Mouse (Mus musculus) hindbrain, embryonic 15.5 days (tissue): Measurements from ENCODE around the gene Lmnb2. TPM values are rescaled to one million over a fixed set of nuclear protein-coding genes. Genes with fewer than 3 reads are reported as not detected.

Source experiments
- ATAC-seq: fragments of 200-750 bp; cut with Nextera tagmentation; 2 replicates; pipeline ENCODE4 v1.8.0; 2017; ENCODE audit warnings: low read depth, moderate number of reproducible peaks, moderate TSS enrichment; ENCODE audit not compliant: low FRiP score
- H3K27ac ChIP-seq: fragments of 300-500 bp; sonication (generic); replicated peaks from 2 replicates; pipeline ENCODE4 v1.5.1; 2015; ENCODE audit warnings: mild to moderate bottlenecking, inconsistent platforms
- H3K27me3 ChIP-seq: fragments of 300-500 bp; sonication (generic); 2 replicates; pipeline ENCODE4 v1.6.1; 2015; ENCODE audit warnings: control low read depth, inconsistent platforms
- H3K36me3 ChIP-seq: fragments of 300-500 bp; sonication (generic); 2 replicates; pipeline ENCODE4 v1.6.1; 2015; ENCODE audit warnings: control low read depth, inconsistent platforms
- H3K4me1 ChIP-seq: fragments of 300-500 bp; sonication (generic); replicated peaks from 2 replicates; pipeline ENCODE4 v1.6.1; 2015; ENCODE audit warnings: control low read depth, inconsistent platforms
- H3K4me2 ChIP-seq: fragments of 300-500 bp; sonication (generic); 2 replicates; pipeline ENCODE4 v1.6.1; 2015; ENCODE audit warnings: moderate library complexity, mild to moderate bottlenecking, inconsistent platforms
- H3K4me3 ChIP-seq: fragments of 300-500 bp; sonication (generic); 2 replicates; pipeline ENCODE4 v1.5.1; 2015; ENCODE audit warnings: mild to moderate bottlenecking, inconsistent platforms
- H3K9ac ChIP-seq: fragments of 300-500 bp; sonication (generic); 2 replicates; pipeline ENCODE4 v1.6.1; 2015; ENCODE audit warnings: inconsistent platforms
- H3K9me3 ChIP-seq: fragments of 300-500 bp; sonication (generic); 2 replicates; pipeline ENCODE4 v1.6.1; 2016; ENCODE audit warnings: control low read depth, inconsistent platforms
- WGBS: fragments of 180-500 bp; shearing (Covaris S2); methylation state at CpG from one replicate; pipeline ENCODE4 v1.1.7; 2015; 5-methylcytosine and 5-hydroxymethylcytosine counted together
- polyA plus RNA-seq: library from polyadenylated mRNA; unstranded; fragments of >200 nt; fragmentation: Nextera tagmentation; extraction: Ambion mirVana; gene quantifications from 2 replicates; pipeline ENCODE4 v1.2.1, GENCODE M21; 2015

The Lmnb2 gene
- polyA plus RNA-seq, 1 experiment from 2014 or later, result 40.9 TPM

DNA sequence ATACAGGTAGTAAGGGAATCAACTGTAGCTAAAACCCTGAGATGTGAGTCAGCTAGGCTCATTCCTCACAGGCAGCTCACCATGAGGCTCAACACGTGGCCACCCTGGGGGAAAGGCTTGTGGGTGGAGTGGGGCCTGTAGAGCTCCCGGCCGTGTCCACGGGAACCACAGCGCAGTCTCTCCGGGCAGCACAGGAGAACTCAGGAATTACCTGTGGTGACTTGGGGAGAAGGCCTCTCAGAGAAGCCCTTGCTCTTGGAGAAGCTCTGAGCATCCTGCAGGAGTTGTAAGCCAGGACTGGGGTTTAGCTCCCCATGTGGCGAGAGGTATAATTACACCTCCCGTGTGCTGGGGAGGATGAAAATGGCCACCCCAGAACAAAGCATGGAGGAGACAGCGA lies 37.5 kb upstream of the Lmnb2 start:
- ATAC-seq, result peak; percentile 31

DNA sequence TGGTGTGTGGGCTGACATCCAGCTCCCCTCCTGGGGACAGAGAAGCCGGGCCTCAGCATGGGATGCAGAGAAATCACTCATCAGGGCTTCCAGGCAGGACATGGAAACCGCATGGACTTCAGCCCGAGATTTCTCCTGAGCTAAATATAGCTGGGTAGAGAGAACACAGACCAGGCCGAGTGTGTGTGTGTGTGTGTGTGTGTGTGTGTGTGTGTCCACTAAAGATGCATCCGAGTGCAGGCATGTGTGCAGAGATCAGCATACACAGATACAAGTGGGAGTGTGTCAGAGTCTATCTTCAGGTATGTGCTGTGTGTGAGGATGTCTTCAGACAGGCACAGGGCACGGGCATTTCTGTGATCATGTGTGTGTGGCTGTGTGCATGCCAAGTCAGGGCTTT lies 36.8 kb upstream of the Lmnb2 start:
- Histone ChIP-seq H3K27ac (no peak overlapping the region; the same call in 1 of the 2 replicates), H3K36me3 (no peaks in the 10 kb centered on the region), H3K9ac (no peak overlapping the region), H3K4me1 (0 out of 2 replicates have a peak, but pooled peaks cover 4% of the 10 kb centered on the region), H3K4me3 (no peak overlapping the region), H3K9me3 (no peaks in the 10 kb centered on the region), H3K27me3 (no peaks in the 10 kb centered on the region), H3K4me2 (no peak overlapping the region)
- ATAC-seq, result no peak
- WGBS, result 55% methylated on average over 6 of the region's 6 CpGs

More for the DNA sequence above, 37.5 kb upstream of the Lmnb2 start:
- no peak overlapping the region for H3K9ac ChIP-seq
- no peak overlapping the region for H3K4me3 ChIP-seq
- 0 out of 2 replicates have a peak, but pooled peaks cover 4% of the 10 kb centered on the region for H3K4me1 ChIP-seq
- H3K4me2 ChIP-seq, result no peak overlapping the region
- H3K27ac ChIP-seq, result no peak overlapping the region
- no peaks in the 10 kb centered on the region for H3K9me3 ChIP-seq
- no peaks in the 10 kb centered on the region for H3K27me3 ChIP-seq
- 23% methylated on average over 9 of the region's 9 CpGs for WGBS
- H3K36me3 ChIP-seq, result no peaks in the 10 kb centered on the region

DNA sequence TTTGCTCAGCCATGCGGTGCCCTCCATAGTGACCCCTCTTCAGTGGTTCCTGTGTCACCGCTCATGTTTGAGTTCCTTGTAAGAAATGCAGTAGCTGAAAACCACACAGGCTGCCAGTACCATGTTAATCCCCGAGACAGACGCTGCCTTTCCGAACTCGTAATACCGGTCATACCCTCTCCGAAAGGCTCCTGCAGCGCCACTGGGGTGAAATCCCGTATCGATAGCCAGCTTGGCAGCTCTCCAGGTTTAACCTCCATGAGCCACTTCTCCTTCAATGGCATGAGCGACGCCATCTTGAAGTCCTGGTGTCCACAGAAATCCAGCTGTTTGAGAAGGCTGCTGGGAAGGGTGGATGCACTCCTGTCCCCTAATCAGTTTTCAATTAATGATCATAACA lies 36.4 kb upstream of the Lmnb2 start:
- H3K4me1 ChIP-seq, result 0 out of 2 replicates have a peak, but pooled peaks cover 4% of the 10 kb centered on the region
- H3K4me3 ChIP-seq, result no peak overlapping the region
- H3K36me3 ChIP-seq, result no peaks in the 10 kb centered on the region
- no peak for ATAC-seq
- H3K4me2 ChIP-seq, result no peak overlapping the region
- no peaks in the 10 kb centered on the region for H3K27me3 ChIP-seq
- no peak overlapping the region for H3K9ac ChIP-seq
- WGBS, result 79% methylated on average over 13 of the region's 13 CpGs
- H3K9me3 ChIP-seq, result no peaks in the 10 kb centered on the region
- H3K27ac ChIP-seq, result no peak overlapping the region

DNA sequence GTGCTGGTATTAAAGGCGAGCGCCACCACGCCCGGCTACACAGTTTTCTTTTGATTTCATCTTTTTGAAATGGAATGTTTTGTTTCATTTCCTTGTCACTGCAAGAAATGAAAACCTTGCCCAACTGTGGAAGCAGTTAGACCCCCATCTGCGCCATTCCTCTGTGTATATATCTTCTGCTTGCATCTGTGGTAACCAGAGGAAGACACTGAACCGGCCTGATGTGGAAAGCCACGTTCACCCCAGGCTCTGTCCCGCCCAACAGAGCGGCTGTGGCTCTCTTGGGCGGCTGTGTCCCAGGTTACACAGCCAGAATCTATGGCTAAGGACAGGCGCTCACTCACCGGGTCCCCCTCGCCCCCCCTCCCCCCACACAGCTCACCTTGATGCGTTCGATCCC lies 34.4 kb upstream of the Lmnb2 start:
- H3K36me3 ChIP-seq, result no peaks in the 10 kb centered on the region
- H3K27ac ChIP-seq, result no peak overlapping the region
- no peak overlapping the region for H3K9ac ChIP-seq
- 0 out of 2 replicates have a peak, but pooled peaks cover 4% of the 10 kb centered on the region for H3K4me1 ChIP-seq
- ATAC-seq, result no peak
- H3K4me3 ChIP-seq, result no peak overlapping the region
- H3K9me3 ChIP-seq, result no peaks in the 10 kb centered on the region
- H3K4me2 ChIP-seq, result no peak overlapping the region
- no peaks in the 10 kb centered on the region for H3K27me3 ChIP-seq
- 77% methylated on average over 15 of the region's 15 CpGs for WGBS

DNA sequence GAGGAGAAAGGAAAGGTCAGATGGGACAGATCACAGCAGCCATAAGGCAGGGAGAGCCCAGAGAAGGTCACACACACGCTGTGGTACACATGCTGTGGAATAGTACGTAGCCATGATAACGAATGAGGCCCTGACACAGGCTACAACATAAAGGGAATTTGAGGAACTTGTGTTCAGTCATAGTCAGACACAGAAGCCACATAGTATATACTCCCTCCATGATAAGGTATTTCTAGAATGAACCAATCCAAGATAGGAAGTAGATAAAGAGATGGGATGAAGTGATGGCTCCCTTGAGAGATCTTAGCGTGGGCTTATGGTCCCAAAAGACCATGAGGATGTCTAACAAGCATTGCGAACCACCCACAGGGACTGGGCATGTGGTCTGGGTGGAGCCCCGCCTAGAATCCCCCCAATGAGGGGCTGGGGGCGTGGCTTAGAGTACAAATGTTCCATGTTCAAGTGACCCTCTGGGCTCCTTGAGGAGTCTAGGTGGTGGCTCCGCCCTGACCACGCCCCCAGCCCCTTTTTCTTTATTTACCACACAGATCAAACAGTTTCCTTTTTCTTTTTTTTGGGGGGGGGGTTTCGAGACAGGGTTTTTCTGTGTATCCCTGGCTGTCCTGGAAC lies 33.8 kb upstream of the Lmnb2 start:
- WGBS, result 75% methylated on average over 10 of the region's 10 CpGs
- Histone ChIP-seq H3K36me3 (no peaks in the 10 kb centered on the region), H3K4me2 (no peak overlapping the region), H3K27ac (no peak overlapping the region), H3K4me3 (no peak overlapping the region), H3K27me3 (no peaks in the 10 kb centered on the region), H3K4me1 (0 out of 2 replicates have a peak, but pooled peaks cover 4% of the 10 kb centered on the region), H3K9ac (no peak overlapping the region), H3K9me3 (no peaks in the 10 kb centered on the region)
- ATAC-seq, result no peak

DNA sequence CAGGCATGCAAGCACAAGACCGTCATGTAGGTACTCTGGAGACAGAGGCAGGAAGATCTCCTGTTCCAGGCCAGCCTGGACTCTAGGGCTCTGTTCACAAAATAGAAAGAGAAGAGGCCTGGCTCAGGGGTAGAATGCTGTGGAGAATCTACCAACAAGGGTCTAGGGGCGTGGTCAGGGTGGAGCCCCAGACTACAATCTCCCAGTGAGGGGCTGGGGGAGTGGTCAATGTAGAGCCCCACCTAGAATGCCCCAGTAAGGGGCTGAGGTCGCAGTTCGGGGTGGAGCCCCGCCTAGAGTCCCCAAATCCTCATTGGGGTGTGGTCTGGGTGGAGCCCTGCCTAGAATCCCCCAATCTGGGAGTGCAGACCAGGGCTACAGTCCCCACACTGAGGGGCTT lies 32.3 kb upstream of the Lmnb2 start:
- no peak for ATAC-seq
- Histone ChIP-seq H3K27ac (no peak overlapping the region), H3K4me3 (no peak overlapping the region), H3K36me3 (no peaks in the 10 kb centered on the region), H3K9me3 (no peaks in the 10 kb centered on the region), H3K4me1 (0 out of 2 replicates have a peak, but pooled peaks cover 4% of the 10 kb centered on the region), H3K9ac (no peak overlapping the region), H3K27me3 (no peaks in the 10 kb centered on the region), H3K4me2 (no peak overlapping the region)
- WGBS, result 26% methylated on average over 5 of the region's 5 CpGs

DNA sequence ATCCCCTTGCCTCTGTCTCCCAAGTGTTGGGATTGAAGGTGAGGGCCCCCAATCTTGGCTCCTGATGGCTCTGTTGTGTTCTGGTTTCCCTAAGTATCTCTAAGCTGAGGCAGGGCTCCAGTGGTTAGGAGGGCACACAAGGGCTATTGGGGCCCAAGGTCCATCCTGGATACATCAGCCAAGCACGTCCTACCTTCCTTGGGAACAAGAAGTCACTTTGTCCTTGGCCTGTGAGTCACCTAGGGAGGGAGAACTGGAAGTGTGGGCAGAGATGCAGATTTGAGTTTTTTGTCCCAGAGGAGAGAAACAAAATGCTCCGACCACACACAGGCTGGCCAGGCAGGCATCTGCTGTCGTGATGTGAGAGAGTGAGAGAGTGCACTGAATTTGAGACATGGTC lies 31.0 kb upstream of the Lmnb2 start:
- WGBS, result 82% methylated on average over 3 of the region's 3 CpGs
- Histone ChIP-seq H3K36me3 (no peaks in the 10 kb centered on the region), H3K9ac (no peak overlapping the region), H3K4me2 (no peak overlapping the region), H3K9me3 (no peaks in the 10 kb centered on the region), H3K27me3 (no peaks in the 10 kb centered on the region), H3K27ac (no peak overlapping the region), H3K4me3 (no peak overlapping the region), H3K4me1 (no peaks in the 10 kb centered on the region)
- ATAC-seq, result no peak

DNA sequence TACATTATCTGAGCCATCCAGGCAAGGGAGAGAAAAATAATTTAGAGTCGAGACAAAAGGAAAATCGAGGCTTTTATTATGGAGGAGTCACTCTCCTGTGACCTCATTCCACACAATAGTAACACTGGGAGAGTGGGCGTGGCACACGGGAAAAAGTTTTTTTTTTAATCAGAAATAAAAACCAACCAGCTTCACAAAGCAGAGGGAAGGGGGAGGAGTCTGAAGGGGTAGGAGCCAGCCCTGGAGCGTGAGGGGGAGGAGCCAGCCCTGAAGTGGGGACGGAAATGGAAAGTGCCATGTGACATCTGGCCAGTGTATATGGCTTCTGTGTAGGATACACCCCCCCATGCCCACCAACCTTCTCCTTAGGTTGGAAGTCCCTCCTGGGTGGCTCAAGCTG lies 30.5 kb upstream of the Lmnb2 start:
- ATAC-seq, result no peak
- 23% methylated on average over 6 of the region's 6 CpGs for WGBS
- no peaks in the 10 kb centered on the region for H3K27me3 ChIP-seq

DNA sequence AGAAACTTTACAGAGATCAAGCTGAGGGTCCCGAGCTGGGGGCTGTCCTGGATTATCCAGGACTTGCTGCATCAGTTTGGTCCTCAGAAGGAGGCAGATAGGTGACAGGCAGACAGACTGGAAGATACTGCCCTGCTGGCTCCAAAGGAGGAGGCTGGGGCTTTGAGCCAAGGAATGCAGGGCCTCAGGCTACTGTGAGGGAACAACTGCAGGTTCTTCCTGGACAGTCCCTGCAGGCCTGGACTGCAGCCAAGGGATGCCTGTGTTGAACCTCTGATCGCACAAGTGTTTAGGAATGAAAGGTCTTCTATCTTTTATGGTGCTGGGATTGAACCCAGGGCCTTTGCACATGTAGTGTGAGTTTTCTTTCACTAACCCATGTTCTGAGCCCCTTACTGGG lies 29.8 kb upstream of the Lmnb2 start:
- H3K27ac ChIP-seq, result no peak overlapping the region
- WGBS, result 54% methylated on average over 2 of the region's 2 CpGs
- no peak overlapping the region for H3K4me3 ChIP-seq
- H3K9ac ChIP-seq, result no peak overlapping the region
- H3K4me1 ChIP-seq, result no peaks in the 10 kb centered on the region
- no peaks in the 10 kb centered on the region for H3K27me3 ChIP-seq
- no peak overlapping the region for H3K4me2 ChIP-seq
- no peaks in the 10 kb centered on the region for H3K36me3 ChIP-seq
- ATAC-seq, result no peak
- no peaks in the 10 kb centered on the region for H3K9me3 ChIP-seq

More for the DNA sequence above, 30.5 kb upstream of the Lmnb2 start:
- no peaks in the 10 kb centered on the region for H3K4me1 ChIP-seq
- H3K9ac ChIP-seq, result no peak overlapping the region
- H3K27ac ChIP-seq, result no peak overlapping the region
- H3K4me3 ChIP-seq, result no peak overlapping the region
- H3K36me3 ChIP-seq, result no peaks in the 10 kb centered on the region
- no peak overlapping the region for H3K4me2 ChIP-seq
- no peaks in the 10 kb centered on the region for H3K9me3 ChIP-seq

DNA sequence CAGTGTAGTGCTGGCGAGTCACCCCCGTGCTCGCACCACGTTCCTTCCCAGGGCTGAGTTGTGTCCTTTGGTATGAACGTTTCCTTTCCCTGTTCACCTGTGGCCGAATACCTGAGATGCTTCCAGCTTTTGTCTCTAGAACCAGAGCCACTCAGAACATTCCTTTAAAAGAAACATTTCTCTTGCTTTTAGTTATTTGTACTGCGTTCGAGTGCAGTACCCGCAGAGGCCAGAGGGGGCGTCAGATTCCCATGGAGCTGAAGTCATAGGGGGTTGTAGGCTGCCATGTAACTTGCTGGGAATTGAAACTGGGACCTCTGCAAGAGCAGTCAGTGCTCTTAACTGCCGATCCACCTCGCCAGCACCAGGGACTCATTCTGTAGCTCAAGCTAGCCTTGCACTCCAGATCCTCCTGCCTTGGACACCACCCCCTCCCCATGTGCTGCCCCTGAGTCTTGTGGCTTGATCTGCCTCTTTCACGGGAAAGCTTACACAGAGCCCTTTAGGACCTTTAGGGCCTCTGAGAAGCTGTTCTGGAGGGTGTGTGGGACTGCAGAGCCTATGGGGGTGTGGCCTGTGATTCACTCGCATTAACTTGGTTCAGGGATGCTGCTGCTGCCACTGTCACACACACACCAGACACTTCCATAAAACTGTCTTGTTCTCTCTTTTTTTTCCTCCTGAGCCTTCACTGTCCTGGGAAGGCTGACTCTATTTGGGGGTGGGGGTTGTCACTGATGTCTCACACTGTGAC lies 28.8 kb upstream of the Lmnb2 start:
- H3K27me3 ChIP-seq, result no peaks in the 10 kb centered on the region
- no peak overlapping the region for H3K4me2 ChIP-seq
- whole genome bisulfite sequencing, result 64% methylated on average over 14 of the region's 14 CpGs
- no peak overlapping the region for H3K4me3 ChIP-seq
- no peaks in the 10 kb centered on the region for H3K4me1 ChIP-seq
- no peak overlapping the region for H3K9ac ChIP-seq
- no peak for ATAC-seq
- H3K27ac ChIP-seq, result no peak overlapping the region
- H3K36me3 ChIP-seq, result no peaks in the 10 kb centered on the region
- no peaks in the 10 kb centered on the region for H3K9me3 ChIP-seq

DNA sequence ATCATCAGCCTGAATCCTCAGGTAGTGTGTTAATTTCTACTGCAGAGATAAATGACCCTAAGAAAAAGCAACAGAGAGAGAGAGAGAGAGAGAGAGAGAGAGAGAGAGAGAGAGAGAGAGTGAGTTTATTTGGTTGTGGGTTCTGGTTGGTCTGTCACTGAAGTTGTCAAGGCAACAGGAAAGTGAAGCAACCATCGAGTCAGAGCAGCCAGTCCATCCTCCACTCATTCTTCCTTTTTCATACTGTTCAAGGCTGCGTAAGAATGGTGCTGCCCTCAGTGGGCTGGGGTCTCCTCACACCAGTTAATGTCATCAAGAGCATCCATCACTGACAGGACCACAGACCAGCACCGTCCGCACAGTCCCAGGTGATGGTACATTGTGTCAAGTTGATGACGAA lies 26.2 kb upstream of the Lmnb2 start:
- 74% methylated on average over 5 of the region's 5 CpGs for WGBS
- Histone ChIP-seq H3K4me1 (peaks cover 16% of the 10 kb centered on the region), H3K9me3 (no peaks in the 10 kb centered on the region), H3K27me3 (no peaks in the 10 kb centered on the region; the same call in 1 of the 2 replicates), H3K4me3 (no peak overlapping the region), H3K4me2 (no peak overlapping the region), H3K27ac (no peak overlapping the region), H3K36me3 (no peaks in the 10 kb centered on the region), H3K9ac (no peak overlapping the region)
- ATAC-seq, result no peak

DNA sequence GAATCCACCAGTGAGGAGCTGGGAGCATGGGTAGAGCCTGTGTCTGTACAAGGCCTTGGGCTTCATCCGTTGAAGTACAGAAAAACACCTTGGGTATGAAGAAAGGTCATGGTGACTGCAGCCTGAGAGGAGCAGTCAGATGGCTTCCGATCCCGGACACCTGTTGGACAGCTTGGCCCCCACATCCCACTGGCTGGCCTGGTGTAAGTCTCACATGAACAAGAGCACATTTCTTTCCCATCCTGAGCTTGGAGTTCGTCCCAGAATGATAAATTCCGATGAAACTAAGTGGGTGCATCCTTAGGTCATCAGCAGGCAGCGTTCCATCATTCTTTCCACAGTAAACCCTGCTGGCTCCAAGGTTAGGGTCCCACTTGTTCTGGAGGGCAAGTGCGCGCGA lies 25.7 kb upstream of the Lmnb2 start:
- Histone ChIP-seq H3K9ac (no peak overlapping the region), H3K4me1 (peaks cover 22% of the 10 kb centered on the region), H3K27me3 (no peaks in the 10 kb centered on the region; the same call in 1 of the 2 replicates), H3K4me2 (no peak overlapping the region), H3K36me3 (no peaks in the 10 kb centered on the region), H3K9me3 (no peaks in the 10 kb centered on the region), H3K4me3 (no peak overlapping the region), H3K27ac (no peak overlapping the region)
- 83% methylated on average over 9 of the region's 9 CpGs for WGBS
- ATAC-seq, result no peak
